Mouse (Mus musculus) G1E-ER4 (cell line): ENCODE data around the gene Gm45234. TPM values are rescaled to one million over a fixed set of nuclear protein-coding genes. Genes with fewer than 3 reads are reported as not detected.

Experiments used
- GATA1 ChIP-seq: IDR thresholded peaks from one replicate; pipeline ENCODE4 v1.8.0; 2012; ENCODE audit warnings: low read length, inconsistent platforms
- polyA plus RNA-seq: library from polyadenylated mRNA; stranded (reverse); fragments of >175 nt; gene quantifications from 2 replicates; pipeline ENCODE4 v1.2.3, GENCODE M21; 2012

Gene Gm45234
- 1.7 and 2.3 TPM in 2 replicates for polyA plus RNA-seq

GRCm38 (mm10) chr6:124755831-124756595 is at the start of gene Gm45234, which contains the start of gene Atn1:
Gene Gm45234, minus strand, starts transcription at chr6:124756021.
Gene Atn1, minus strand, starts transcription at chr6:124756524.
- no peak for TF ChIP-seq GATA1

- TF ChIP-seq GATA1: no peak
These were observed 48.5 kb upstream of the Gm45234 start for GRCm38 (mm10) chr6:124804341-124804740.

- no peak for TF ChIP-seq GATA1
These were observed 47.2 kb upstream of the Gm45234 start for GRCm38 (mm10) chr6:124803061-124803460.

DNA sequence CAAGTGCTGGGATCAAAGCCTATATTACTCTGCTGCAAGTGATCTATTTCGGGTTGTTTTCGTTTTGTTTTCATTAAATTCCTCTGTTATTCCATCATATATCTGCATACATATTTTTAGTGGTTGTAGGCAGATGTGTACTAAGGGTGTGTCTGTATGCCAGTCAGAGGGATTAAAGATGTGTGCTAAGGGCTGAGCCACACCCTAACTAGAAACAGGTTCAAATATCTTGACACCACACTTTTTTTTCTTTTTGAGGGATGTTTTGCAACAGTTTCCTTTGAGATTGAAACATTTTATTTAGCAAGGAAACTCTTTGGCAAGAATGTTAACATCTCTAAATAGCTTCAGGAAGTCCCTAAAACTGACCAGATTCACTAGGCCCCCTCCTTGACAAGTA is 40.4 kb upstream of the Gm45234 start:
- no peak for TF ChIP-seq GATA1

DNA sequence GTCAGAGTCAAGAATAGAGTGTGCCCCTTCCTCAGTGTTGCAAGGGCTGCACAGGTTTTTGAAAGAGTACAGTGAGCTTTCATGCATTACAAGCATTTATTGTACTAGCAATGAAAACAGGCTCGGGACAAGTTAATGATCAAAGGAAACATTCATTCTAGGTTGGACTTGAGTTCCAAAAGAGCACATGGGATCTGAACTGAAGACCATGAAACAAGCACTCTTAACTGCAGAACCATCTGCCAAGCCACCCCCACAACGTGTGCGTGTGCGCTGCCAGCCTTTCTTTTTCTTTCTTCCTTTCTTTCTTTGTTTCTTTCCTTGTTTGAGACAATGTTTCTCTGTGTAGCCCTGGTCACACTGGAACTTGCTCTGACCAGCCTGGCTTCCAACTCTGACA is 40.0 kb upstream of the Gm45234 start:
- TF ChIP-seq GATA1: no peak

DNA sequence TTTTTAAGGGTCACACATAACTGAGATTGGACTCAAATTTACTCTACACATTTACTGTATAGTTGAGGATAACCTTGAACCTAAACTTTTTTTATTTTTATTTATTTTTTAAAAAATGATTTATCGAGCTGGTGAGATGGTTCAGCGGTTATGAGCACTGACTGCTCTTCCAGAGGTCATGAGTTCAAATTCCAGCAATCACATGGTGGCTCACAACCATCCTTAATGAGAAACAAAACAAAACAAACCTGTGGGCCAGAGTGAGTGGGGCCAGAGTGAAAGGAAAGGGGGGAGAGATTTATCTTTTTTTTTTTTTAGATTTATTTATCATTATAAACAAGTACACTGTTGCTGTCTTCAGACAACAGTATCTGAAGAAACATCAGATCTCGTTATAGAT is 36.1 kb upstream of the Gm45234 start:
- no peak for TF ChIP-seq GATA1

DNA sequence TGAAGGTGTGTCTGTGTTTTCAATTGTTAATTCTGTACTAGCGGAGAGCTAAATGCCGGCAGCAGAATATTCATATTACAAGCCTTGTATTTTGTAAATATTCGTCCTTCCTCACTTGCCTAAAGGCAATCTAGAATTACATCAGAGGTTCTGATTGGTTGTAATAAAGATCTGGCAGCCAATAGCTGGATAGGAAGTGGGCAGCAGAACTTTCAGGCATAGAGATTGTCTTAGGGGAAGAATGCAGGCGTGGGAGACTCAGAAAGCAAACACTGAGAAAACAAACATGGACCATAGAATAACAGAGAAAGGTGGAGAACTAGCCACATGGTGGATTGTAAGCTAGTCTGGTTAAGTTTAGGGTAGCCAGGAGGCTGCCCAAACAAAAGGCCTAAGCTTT is 34.3 kb upstream of the Gm45234 start:
- no peak for TF ChIP-seq GATA1

DNA sequence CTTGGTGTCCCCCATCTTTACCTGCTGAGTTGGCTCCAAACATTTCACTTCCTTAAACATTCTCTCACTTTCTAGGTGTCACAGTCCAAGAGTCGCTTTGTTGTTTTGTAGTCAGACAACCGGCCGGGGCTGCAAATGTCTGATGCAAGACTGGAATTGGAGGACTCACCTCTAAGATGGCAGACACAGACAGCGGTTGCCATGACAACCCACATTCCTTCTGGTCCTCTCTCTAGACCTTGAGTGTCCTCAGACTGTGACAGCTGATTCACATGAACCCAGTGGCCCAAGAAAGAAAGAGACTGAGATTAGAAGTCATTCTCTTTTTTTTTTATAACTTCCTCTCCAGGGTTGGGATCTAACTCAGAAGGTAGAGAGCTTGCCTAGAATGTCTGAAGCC is 33.7 kb upstream of the Gm45234 start:
- no peak for TF ChIP-seq GATA1

DNA sequence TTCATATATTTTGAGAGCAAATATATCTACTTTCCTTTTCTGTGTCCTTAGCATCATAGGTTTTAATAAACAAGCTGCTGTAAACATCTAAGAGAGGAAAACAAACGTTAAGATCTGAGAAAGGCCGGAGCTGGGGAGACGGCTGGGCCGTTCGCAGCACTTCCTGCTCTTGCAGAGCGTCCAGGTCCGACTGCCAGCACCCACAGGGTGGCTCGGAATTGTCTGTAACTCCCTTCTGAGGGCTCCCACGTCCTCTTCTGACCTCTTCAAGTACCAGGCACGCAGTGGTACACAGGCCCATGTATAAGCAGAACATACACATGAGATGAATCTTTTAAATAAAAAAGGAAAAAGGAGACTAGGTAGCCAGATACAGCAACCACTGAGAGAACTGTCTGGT is 31.9 kb upstream of the Gm45234 start:
- TF ChIP-seq GATA1: no peak

DNA sequence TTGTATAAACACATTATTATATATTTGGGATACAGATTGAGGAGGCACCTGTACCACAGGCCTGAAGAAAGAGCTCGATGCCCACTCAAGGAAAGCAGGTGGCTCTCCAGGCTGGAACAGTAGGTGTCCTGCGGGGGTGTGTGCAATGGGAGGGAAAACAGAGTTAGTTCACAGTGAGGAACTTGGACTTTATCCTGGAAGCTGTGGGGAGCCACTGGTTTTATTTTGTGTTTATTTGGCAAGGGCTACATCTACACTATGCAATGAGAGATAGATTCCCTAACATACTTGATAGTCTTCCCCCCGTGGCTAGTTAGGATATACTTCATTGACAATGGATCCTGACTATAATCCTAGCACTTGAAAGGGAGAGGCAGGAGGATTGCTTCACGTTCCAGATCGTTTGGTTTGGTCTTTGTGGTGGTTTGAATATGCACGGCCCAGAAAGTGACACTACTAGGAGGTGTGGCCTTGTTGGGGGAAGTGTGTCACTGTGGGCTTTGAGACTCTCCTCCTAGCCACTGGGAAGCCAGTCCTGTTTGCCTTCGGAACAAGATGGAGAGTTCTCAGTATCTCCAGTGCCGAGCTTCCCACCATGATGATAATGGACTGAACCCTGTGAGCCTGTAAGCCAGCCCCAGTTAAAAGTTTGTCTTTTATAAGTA is 31.1 kb upstream of the Gm45234 start:
- no peak for TF ChIP-seq GATA1

- no peak for TF ChIP-seq GATA1
These were observed 26.6 kb upstream of the Gm45234 start for GRCm38 (mm10) chr6:124782436-124782835.

- no peak for TF ChIP-seq GATA1
These were observed 25.1 kb upstream of the Gm45234 start for GRCm38 (mm10) chr6:124780917-124781316.

GRCm38 (mm10) chr6:124779984-124780416 is 24.2 kb upstream of the Gm45234 start:
- no peak for TF ChIP-seq GATA1

- no peak for TF ChIP-seq GATA1
These were observed 23.6 kb upstream of the Gm45234 start, which contains the start of gene Lrrc23 for GRCm38 (mm10) chr6:124779222-124779983. Gene Lrrc23, minus strand, starts transcription at chr6:124779727.

DNA sequence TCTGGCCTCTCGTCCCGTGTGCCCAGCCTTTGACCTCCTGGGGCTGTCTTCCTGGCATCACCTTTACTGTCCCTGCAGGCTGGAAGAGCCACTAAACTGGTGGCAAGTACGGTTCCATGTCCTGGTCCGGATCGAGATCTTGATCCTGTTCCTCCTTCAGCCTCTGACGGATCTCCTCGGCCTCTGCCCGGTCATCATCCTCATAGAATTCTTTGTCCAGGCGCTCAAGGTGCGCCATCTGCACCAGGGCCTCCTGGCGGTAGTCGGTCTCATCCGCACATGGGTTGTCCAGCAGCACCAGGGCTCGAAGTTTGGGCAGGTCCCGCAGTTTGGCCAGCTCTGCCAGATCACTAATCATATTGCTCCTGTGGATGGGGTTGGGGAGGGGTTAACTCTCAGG is 14.7 kb upstream of the Gm45234 start:
- TF ChIP-seq GATA1: no peak

- no peak for TF ChIP-seq GATA1
These were observed 14.2 kb upstream of the Gm45234 start for GRCm38 (mm10) chr6:124770013-124770412.
